In genomic region chr19:5849843-5850527, GRCm38 (mm10) we compare ENCODE assay signal across 7 mouse cellular contexts. TPM values are rescaled to one million over a fixed set of nuclear protein-coding genes. Genes with fewer than 3 reads are reported as not detected.
DNase-seq lines count a peak whose midpoint lies in the region; ATAC-seq and TF ChIP-seq lines count a peak whose summit lies in the region.

No protein-coding gene starts in this region.

- H3K27ac ChIP-seq in embryonic facial prominence, embryonic 11.5 days (replicated peaks; ENCODE audit: low read depth, low read length) = no peak overlapping the region
- no peak overlapping the region for H3K27ac ChIP-seq in limb, embryonic 11.5 days (replicated peaks; ENCODE audit: low read depth, low read length)
- H3K27ac ChIP-seq in midbrain, embryonic 13.5 days = no peak overlapping the region; the same call in 1 of the 2 replicates
- H3K27ac ChIP-seq in small intestine, adult 2 months (ENCODE audit: insufficient read depth, low read depth, low read length) = peak overlapping the region; percentile 99

- peak; percentile 97 for DNase-seq in adrenal gland, postnatal 14 days
- DNase-seq in embryonic facial prominence, embryonic 11.5 days (ENCODE audit: low spot score) = peak; percentile 92
- peak; percentile 99 for DNase-seq in heart, adult 11 months
- DNase-seq in kidney, adult 18-20 months = peak; percentile 98
- DNase-seq in limb, embryonic 11.5 days (ENCODE audit: low spot score) = peak; percentile 94

- no peaks in the 10 kb centered on the region for H3K27me3 ChIP-seq in embryonic facial prominence, embryonic 11.5 days (ENCODE audit: control insufficient read depth, insufficient read depth, low read length)
- no peaks in the 10 kb centered on the region for H3K27me3 ChIP-seq in limb, embryonic 11.5 days (ENCODE audit: control insufficient read depth, insufficient read depth, low read length)
- no peaks in the 10 kb centered on the region for H3K27me3 ChIP-seq in midbrain, embryonic 13.5 days
- H3K27me3 ChIP-seq in small intestine, adult 2 months (ENCODE audit: control insufficient read depth, insufficient read depth, low read length) = no peaks in the 10 kb centered on the region

- peaks cover 10% of the 10 kb centered on the region for H3K36me3 ChIP-seq in embryonic facial prominence, embryonic 11.5 days (replicated peaks; ENCODE audit: control insufficient read depth, insufficient read depth, low read depth, low read length)
- peaks cover 5% of the 10 kb centered on the region; the same call in 1 of the 2 replicates for H3K36me3 ChIP-seq in limb, embryonic 11.5 days (ENCODE audit: control insufficient read depth, insufficient read depth, low read length)
- peaks cover 22% of the 10 kb centered on the region for H3K36me3 ChIP-seq in midbrain, embryonic 13.5 days
- peaks cover 14% of the 10 kb centered on the region for H3K36me3 ChIP-seq in small intestine, adult 2 months (ENCODE audit: control insufficient read depth, insufficient read depth, low read length)

- peak; percentile 7; the same call in 1 of the 2 replicates for TF ChIP-seq POLR2A in small intestine, adult 2 months (IDR thresholded peaks at IDR 0.05; ENCODE audit: low read depth, low read length)

- H3K4me1 ChIP-seq in embryonic facial prominence, embryonic 11.5 days (ENCODE audit: control insufficient read depth, insufficient read depth, low read length) = peaks cover 27% of the 10 kb centered on the region
- peaks cover 40% of the 10 kb centered on the region for H3K4me1 ChIP-seq in limb, embryonic 11.5 days (ENCODE audit: control insufficient read depth, insufficient read depth, low read length)
- H3K4me1 ChIP-seq in midbrain, embryonic 13.5 days (replicated peaks) = peaks cover 59% of the 10 kb centered on the region
- H3K4me1 ChIP-seq in small intestine, adult 2 months (ENCODE audit: control insufficient read depth, insufficient read depth, insufficient read length, low read length) = peaks cover 43% of the 10 kb centered on the region

- no peak for ATAC-seq in embryonic facial prominence, embryonic 11.5 days (replicated peaks; ENCODE audit: insufficient number of reproducible peaks, low FRiP score, low TSS enrichment, low read depth)
- ATAC-seq in limb, embryonic 11.5 days (ENCODE audit: insufficient number of reproducible peaks, low FRiP score, low TSS enrichment, low read depth) = no peak
- peak; percentile 25 for ATAC-seq in midbrain, embryonic 13.5 days

- no peak overlapping the region for H3K9ac ChIP-seq in embryonic facial prominence, embryonic 11.5 days (replicated peaks; ENCODE audit: low read length)
- H3K9ac ChIP-seq in limb, embryonic 11.5 days (ENCODE audit: low read length) = no peak overlapping the region
- H3K9ac ChIP-seq in midbrain, embryonic 13.5 days (replicated peaks) = 0 out of 2 replicates have a peak overlapping the region, but pooled peaks have one; percentile 21

- no peak overlapping the region for H3K4me2 ChIP-seq in embryonic facial prominence, embryonic 11.5 days (ENCODE audit: low read depth, low read length)
- H3K4me2 ChIP-seq in limb, embryonic 11.5 days (ENCODE audit: low read depth, severe bottlenecking) = no peak overlapping the region
- 0 out of 2 replicates have a peak overlapping the region, but pooled peaks have one; percentile 11 for H3K4me2 ChIP-seq in midbrain, embryonic 13.5 days (replicated peaks)

- no peaks in the 10 kb centered on the region for H3K9me3 ChIP-seq in embryonic facial prominence, embryonic 11.5 days (replicated peaks; ENCODE audit: control insufficient read depth, low read length)
- no peaks in the 10 kb centered on the region for H3K9me3 ChIP-seq in limb, embryonic 11.5 days (ENCODE audit: control insufficient read depth, low read length)
- no peaks in the 10 kb centered on the region for H3K9me3 ChIP-seq in midbrain, embryonic 13.5 days

- WGBS in embryonic facial prominence, embryonic 11.5 days = 29% methylated on average over 11 of the region's 11 CpGs
- 27% methylated on average over 11 of the region's 11 CpGs for WGBS in limb, embryonic 11.5 days
- WGBS in midbrain, embryonic 13.5 days = 31% methylated on average over 11 of the region's 11 CpGs
- WGBS in small intestine, adult 2 months = 13% methylated on average over 11 of the region's 11 CpGs

- peak; percentile 94 for TF ChIP-seq CTCF in small intestine, adult 2 months (IDR thresholded peaks at IDR 0.05; ENCODE audit: extremely low read depth, insufficient read length, insufficient replicate concordance, low read depth, low read length)

- H3K4me3 ChIP-seq in embryonic facial prominence, embryonic 11.5 days (ENCODE audit: low read depth, low read length) = no peak overlapping the region
- no peak overlapping the region for H3K4me3 ChIP-seq in limb, embryonic 11.5 days (ENCODE audit: low read depth, low read length)
- H3K4me3 ChIP-seq in midbrain, embryonic 13.5 days (replicated peaks) = no peak overlapping the region
- H3K4me3 ChIP-seq in small intestine, adult 2 months (ENCODE audit: low read depth, low read length) = peak overlapping the region; percentile 19; the same call in 1 of the 2 replicates

RNA-seq across cellular contexts. Expression of gene Frmd8, which starts 25.1 kb away (rescaled TPM):
- total RNA-seq in adrenal gland, postnatal 14 days (2021) = 26.0 and 34.5 TPM in 2 replicates
- polyA plus RNA-seq in embryonic facial prominence, embryonic 11.5 days (2014; fragmentation: Nextera tagmentation; extraction: Ambion mirVana) = 15.8 and 17.6 TPM in 2 replicates
- polyA plus RNA-seq in limb, embryonic 11.5 days (2014; fragmentation: Nextera tagmentation; extraction: Ambion mirVana) = 21.2 and 24.4 TPM in 2 replicates
- 16.8 and 19.0 TPM in 2 replicates for polyA plus RNA-seq in midbrain, embryonic 13.5 days (2015; fragmentation: Nextera tagmentation; extraction: Ambion mirVana)
- 32.1 and 62.1 TPM in 2 replicates for polyA plus RNA-seq in small intestine, adult 2 months (2012; rRNA removed)

RNA-seq across cellular contexts. Expression of gene Slc25a45, which starts 27.6 kb away (rescaled TPM):
- 14.7 and 16.5 TPM in 2 replicates for total RNA-seq in adrenal gland, postnatal 14 days (2021)
- polyA plus RNA-seq in embryonic facial prominence, embryonic 11.5 days (2014; fragmentation: Nextera tagmentation; extraction: Ambion mirVana) = 0.87 and 1.1 TPM in 2 replicates
- 1.5 TPM in 2 replicates for polyA plus RNA-seq in limb, embryonic 11.5 days (2014; fragmentation: Nextera tagmentation; extraction: Ambion mirVana)
- polyA plus RNA-seq in midbrain, embryonic 13.5 days (2015; fragmentation: Nextera tagmentation; extraction: Ambion mirVana) = 1.4 and 2.0 TPM in 2 replicates
- polyA plus RNA-seq in small intestine, adult 2 months (2012; rRNA removed) = 207 and 241 TPM in 2 replicates

RNA-seq across cellular contexts. Expression of gene Tigd3, which starts 44.0 kb away (rescaled TPM):
- 1.4 and 1.7 TPM in 2 replicates for total RNA-seq in adrenal gland, postnatal 14 days (2021)
- 4.0 and 4.3 TPM in 2 replicates for polyA plus RNA-seq in embryonic facial prominence, embryonic 11.5 days (2014; fragmentation: Nextera tagmentation; extraction: Ambion mirVana)
- polyA plus RNA-seq in limb, embryonic 11.5 days (2014; fragmentation: Nextera tagmentation; extraction: Ambion mirVana) = 4.7 and 5.1 TPM in 2 replicates
- 16.4 and 16.9 TPM in 2 replicates for polyA plus RNA-seq in midbrain, embryonic 13.5 days (2015; fragmentation: Nextera tagmentation; extraction: Ambion mirVana)
- 0.90 and 2.0 TPM in 2 replicates for polyA plus RNA-seq in small intestine, adult 2 months (2012; rRNA removed)

Comparison
In these comparisons a context has a peak if more than half of its experiments do, and no peak if none do; other contexts are left out.
1. RNA of gene Slc25a45, which starts 27.6 kb away (polyA plus RNA-seq): 207 to 241 TPM in small intestine, adult 2 months; 1.4 to 2.0 TPM in midbrain, embryonic 13.5 days, 1.5 TPM in limb, embryonic 11.5 days and 0.87 to 1.1 TPM in embryonic facial prominence, embryonic 11.5 days; every median in the first group is over 10 times any median in the second.
2. Peak in every context shown above with its lines, with median percentiles within 50 percentile points of each other: DNase-seq.